ENCODE assay signal across 24 mouse cellular contexts in the genomic region with DNA sequence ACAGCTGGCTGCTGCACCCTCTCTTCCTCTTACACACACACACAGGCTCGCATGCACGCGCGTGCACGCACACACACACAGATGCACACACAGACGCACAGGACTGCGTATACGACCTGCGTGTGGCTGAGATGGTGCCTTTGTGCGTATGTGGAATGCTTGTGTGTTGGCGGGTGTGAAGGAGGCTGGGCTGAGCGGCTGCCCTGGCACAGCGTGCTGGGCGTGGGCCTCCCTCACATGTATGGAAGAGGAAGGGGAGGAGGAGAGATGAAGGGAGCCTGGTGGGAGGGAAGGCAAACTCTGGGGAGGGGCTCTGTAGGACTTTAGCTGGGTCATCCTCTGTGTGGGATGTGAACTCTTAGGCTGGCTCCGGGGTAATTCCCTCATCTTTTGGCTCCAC. TPM values are rescaled to one million over a fixed set of nuclear protein-coding genes. Genes with fewer than 3 reads are reported as not detected.
DNase-seq lines count a peak whose midpoint lies in the region; ATAC-seq and TF ChIP-seq lines count a peak whose summit lies in the region.
"Had no signal": no experiment of that assay in that cellular context is flagged by ENCODE, and none has a peak within 500 bp of the region (broad histone marks: within the 10 kb centered on the region; RNA-seq: fewer than 3 reads in every experiment).

No protein-coding gene starts in this region.

- H3K27me3 ChIP-seq in heart, embryonic 10.5 days (ENCODE audit: insufficient read depth, poor library complexity, severe bottlenecking) = peaks cover 58% of the 10 kb centered on the region
- H3K27me3 ChIP-seq in midbrain, embryonic 11.5 days (ENCODE audit: control insufficient read depth, insufficient read depth, low read length) = peaks cover 38% of the 10 kb centered on the region
- peaks cover 62% of the 10 kb centered on the region for H3K27me3 ChIP-seq in midbrain, embryonic 10.5 days (ENCODE audit: low read depth, poor library complexity, severe bottlenecking)
- H3K27me3 ChIP-seq in kidney, embryonic 16.5 days (ENCODE audit: insufficient read depth, low read length) = peaks cover 42% of the 10 kb centered on the region

- no peak for TF ChIP-seq CTCF in cortical plate, adult 2 months (IDR thresholded peaks at IDR 0.05; ENCODE audit: extremely low read depth, insufficient read depth, low read length)

- WGBS in heart, embryonic 10.5 days = 85% methylated on average over 15 of the region's 15 CpGs
- WGBS in midbrain, embryonic 11.5 days = 92% methylated on average over 15 of the region's 15 CpGs
- 91% methylated on average over 15 of the region's 15 CpGs for WGBS in midbrain, embryonic 10.5 days
- 83% methylated on average over 15 of the region's 15 CpGs for WGBS in kidney, embryonic 16.5 days

- no peak overlapping the region for H3K4me3 ChIP-seq in heart, embryonic 10.5 days
- H3K4me3 ChIP-seq in midbrain, embryonic 11.5 days (ENCODE audit: low read depth, low read length) = no peak overlapping the region
- no peak overlapping the region for H3K4me3 ChIP-seq in midbrain, embryonic 10.5 days
- H3K4me3 ChIP-seq in cortical plate, adult 2 months (ENCODE audit: insufficient read depth, low read length) = peak overlapping the region; percentile 85
- H3K4me3 ChIP-seq in kidney, embryonic 16.5 days (ENCODE audit: low read length) = no peak overlapping the region
- H3K4me3 ChIP-seq: heart, embryonic 13.5 days; limb, embryonic 12.5 days; neural tube, embryonic 12.5 days; stomach, embryonic 15.5 days had no signal

- H3K9ac ChIP-seq in midbrain, embryonic 11.5 days (ENCODE audit: low read length) = no peak overlapping the region
- H3K9ac ChIP-seq in kidney, embryonic 16.5 days (replicated peaks; ENCODE audit: low read length) = no peak overlapping the region
- H3K9ac ChIP-seq: heart, embryonic 13.5 days; limb, embryonic 12.5 days; liver, embryonic 14.5 days; neural tube, embryonic 12.5 days; stomach, embryonic 15.5 days had no signal

- intact Hi-C loops in heart, postnatal 36 days (cut with DNase I) = loop anchor here (10.0 kb wide), 1 partner anchor 321 kb away; no protein-coding TSS in a partner anchor

- H3K36me3 ChIP-seq in heart, embryonic 10.5 days = 0 out of 2 replicates have a peak, but pooled peaks cover 6% of the 10 kb centered on the region
- H3K36me3 ChIP-seq in midbrain, embryonic 11.5 days (ENCODE audit: control insufficient read depth, insufficient read depth, low read length) = no peaks in the 10 kb centered on the region
- peaks cover 25% of the 10 kb centered on the region for H3K36me3 ChIP-seq in midbrain, embryonic 10.5 days
- H3K36me3 ChIP-seq in kidney, embryonic 16.5 days (ENCODE audit: insufficient read depth, low read length) = no peaks in the 10 kb centered on the region
- H3K36me3 ChIP-seq: neural tube, embryonic 12.5 days; stomach, embryonic 15.5 days had no signal

- no peak overlapping the region for H3K4me2 ChIP-seq in midbrain, embryonic 11.5 days
- H3K4me2 ChIP-seq in kidney, embryonic 16.5 days (replicated peaks; ENCODE audit: low read depth, low read length) = no peak overlapping the region
- H3K4me2 ChIP-seq: heart, embryonic 13.5 days; limb, embryonic 12.5 days; neural tube, embryonic 12.5 days; stomach, embryonic 15.5 days had no signal

- TF ChIP-seq POLR2A in cortical plate, adult 2 months (IDR thresholded peaks at IDR 0.05; ENCODE audit: extremely low read depth, insufficient read depth, low read length) = 0 out of 2 replicates have a peak, but pooled peaks have one; percentile 19

- ATAC-seq in midbrain, embryonic 11.5 days (ENCODE audit: low FRiP score) = no peak
- ATAC-seq in kidney, embryonic 16.5 days (ENCODE audit: low FRiP score, low TSS enrichment) = no peak
- ATAC-seq: forebrain, embryonic 14.5 days; hindbrain, postnatal 0 days; lung, postnatal 0 days had no signal

- H3K4me1 ChIP-seq in heart, embryonic 10.5 days = peaks cover 59% of the 10 kb centered on the region
- peaks cover 25% of the 10 kb centered on the region for H3K4me1 ChIP-seq in midbrain, embryonic 11.5 days (ENCODE audit: control insufficient read depth, insufficient read depth, low read length)
- peaks cover 68% of the 10 kb centered on the region for H3K4me1 ChIP-seq in midbrain, embryonic 10.5 days
- H3K4me1 ChIP-seq in cortical plate, adult 2 months (ENCODE audit: control insufficient read depth, insufficient read depth, low read length) = peaks cover 9% of the 10 kb centered on the region
- H3K4me1 ChIP-seq in kidney, embryonic 16.5 days (ENCODE audit: insufficient read depth, low read length) = peaks cover 37% of the 10 kb centered on the region

- DNase-seq in heart, embryonic 10.5 days (ENCODE audit: low spot score) = peak; percentile 72
- no peak for DNase-seq in heart, postnatal 36 days
- peak; percentile 72 for DNase-seq in midbrain, embryonic 11.5 days (ENCODE audit: low spot score, missing footprints)
- DNase-seq in midbrain, embryonic 10.5 days (ENCODE audit: low spot score) = no peak
- DNase-seq in right cerebral cortex, postnatal 36 days (ENCODE audit: low spot score in 2 of 2) = peak; percentile 79 to 87
- DNase-seq: adrenal gland, adult 2 months; cerebellum, adult 8-10 months; kidney, adult 18-20 months; kidney, postnatal 14 days; thymus, postnatal 14 days had no signal

- H3K9me3 ChIP-seq in heart, embryonic 10.5 days = no peaks in the 10 kb centered on the region
- no peaks in the 10 kb centered on the region for H3K9me3 ChIP-seq in midbrain, embryonic 11.5 days (ENCODE audit: control insufficient read depth, low read length)
- H3K9me3 ChIP-seq in midbrain, embryonic 10.5 days (replicated peaks) = no peaks in the 10 kb centered on the region
- H3K9me3 ChIP-seq in kidney, embryonic 16.5 days (ENCODE audit: low read length) = no peaks in the 10 kb centered on the region
- H3K9me3 ChIP-seq: heart, embryonic 13.5 days; limb, embryonic 12.5 days; neural tube, embryonic 12.5 days; stomach, embryonic 15.5 days had no signal

- H3K27ac ChIP-seq in heart, embryonic 10.5 days = no peak overlapping the region
- no peak overlapping the region for H3K27ac ChIP-seq in midbrain, embryonic 11.5 days (ENCODE audit: low read depth, low read length)
- no peak overlapping the region for H3K27ac ChIP-seq in midbrain, embryonic 10.5 days (replicated peaks)
- H3K27ac ChIP-seq in cortical plate, adult 2 months (ENCODE audit: insufficient read depth, low read length) = peak overlapping the region; percentile 80; the same call in 1 of the 2 replicates
- no peak overlapping the region for H3K27ac ChIP-seq in kidney, embryonic 16.5 days (ENCODE audit: low read length)
- H3K27ac ChIP-seq: heart, embryonic 13.5 days; hindbrain, postnatal 0 days; limb, embryonic 12.5 days; liver, embryonic 14.5 days; neural tube, embryonic 12.5 days; stomach, embryonic 15.5 days had no signal

RNA-seq across cellular contexts. Expression of a gene that starts 1.6 kb away (rescaled TPM):
- 0.16 and 0.57 TPM in 2 replicates for polyA plus RNA-seq in heart, embryonic 10.5 days (2016; fragmentation: Nextera tagmentation; extraction: Ambion mirVana)
- total RNA-seq in heart, postnatal 36 days (2021) = not detected
- polyA plus RNA-seq in midbrain, embryonic 11.5 days (2014; fragmentation: Nextera tagmentation; extraction: Ambion mirVana) = 0.26 and 0.37 TPM in 2 replicates
- polyA plus RNA-seq in midbrain, embryonic 10.5 days (2016; fragmentation: Nextera tagmentation; extraction: Ambion mirVana) = 0.81 and 1.0 TPM in 2 replicates
- 32.9 and 45.0 TPM in 2 replicates for polyA plus RNA-seq in cortical plate, adult 2 months (2012; rRNA removed)
- 0.11 and 0.19 TPM in 2 replicates for polyA plus RNA-seq in kidney, embryonic 16.5 days (2015; fragmentation: Nextera tagmentation; extraction: Ambion mirVana)
- total RNA-seq: gastrocnemius, adult 18-20 months; hematopoietic stem cell, adult 5-6 weeks had no signal
- polyA plus RNA-seq: heart, embryonic 13.5 days had no signal

RNA-seq across cellular contexts. Expression of a gene that starts 6.7 kb away (rescaled TPM):
- polyA plus RNA-seq in heart, embryonic 10.5 days (2016; fragmentation: Nextera tagmentation; extraction: Ambion mirVana) = 1,001 and 1,694 TPM in 2 replicates
- 1 to 10 TPM; 2.4 to 3.9 TPM for total RNA-seq in heart, postnatal 36 days (2021)
- 926 and 968 TPM in 2 replicates for polyA plus RNA-seq in midbrain, embryonic 11.5 days (2014; fragmentation: Nextera tagmentation; extraction: Ambion mirVana)
- 1,290 and 1,659 TPM in 2 replicates for polyA plus RNA-seq in midbrain, embryonic 10.5 days (2016; fragmentation: Nextera tagmentation; extraction: Ambion mirVana)
- polyA plus RNA-seq in cortical plate, adult 2 months (2012; rRNA removed) = 38.2 and 38.5 TPM in 2 replicates
- polyA plus RNA-seq in kidney, embryonic 16.5 days (2015; fragmentation: Nextera tagmentation; extraction: Ambion mirVana) = 1,159 and 1,184 TPM in 2 replicates
- total RNA-seq: hematopoietic stem cell, adult 5-6 weeks had no signal

RNA-seq across cellular contexts. Expression of a gene that starts 20.1 kb away (rescaled TPM):
- polyA plus RNA-seq in heart, embryonic 10.5 days (2016; fragmentation: Nextera tagmentation; extraction: Ambion mirVana) = 1.9 and 3.0 TPM in 2 replicates
- not detected for total RNA-seq in heart, postnatal 36 days (2021)
- polyA plus RNA-seq in midbrain, embryonic 11.5 days (2014; fragmentation: Nextera tagmentation; extraction: Ambion mirVana) = 0.25 TPM in 1 of 2 replicates, not detected in the other
- polyA plus RNA-seq in midbrain, embryonic 10.5 days (2016; fragmentation: Nextera tagmentation; extraction: Ambion mirVana) = 0.12 and 0.19 TPM in 2 replicates
- polyA plus RNA-seq in cortical plate, adult 2 months (2012; rRNA removed) = not detected in 2 replicates
- polyA plus RNA-seq in kidney, embryonic 16.5 days (2015; fragmentation: Nextera tagmentation; extraction: Ambion mirVana) = 0.27 and 0.71 TPM in 2 replicates
- total RNA-seq: adrenal gland, adult 2 months; gastrocnemius, adult 18-20 months; hindbrain, postnatal 0 days; layer of hippocampus, postnatal 10 days had no signal
- polyA plus RNA-seq: adrenal gland, adult 2 months; spleen, adult 2 months had no signal

RNA-seq across cellular contexts. Expression of a gene that starts 50.2 kb away (rescaled TPM):
- 58.4 and 61.0 TPM in 2 replicates for polyA plus RNA-seq in heart, embryonic 10.5 days (2016; fragmentation: Nextera tagmentation; extraction: Ambion mirVana)
- 10 to 100 TPM; 48.4 to 51.2 TPM for total RNA-seq in heart, postnatal 36 days (2021)
- 19.2 and 23.7 TPM in 2 replicates for polyA plus RNA-seq in midbrain, embryonic 11.5 days (2014; fragmentation: Nextera tagmentation; extraction: Ambion mirVana)
- 28.3 and 35.0 TPM in 2 replicates for polyA plus RNA-seq in midbrain, embryonic 10.5 days (2016; fragmentation: Nextera tagmentation; extraction: Ambion mirVana)
- polyA plus RNA-seq in cortical plate, adult 2 months (2012; rRNA removed) = 550 and 668 TPM in 2 replicates
- 52.0 and 52.1 TPM in 2 replicates for polyA plus RNA-seq in kidney, embryonic 16.5 days (2015; fragmentation: Nextera tagmentation; extraction: Ambion mirVana)

Comparison
In these comparisons a context has a peak if more than half of its experiments do, and no peak if none do; other contexts are left out.
1. DNase-seq: peak in heart, embryonic 10.5 days (single experiment), midbrain, embryonic 11.5 days (single experiment) and right cerebral cortex, postnatal 36 days (2 of 2); none in heart, postnatal 36 days (0 of 2) and midbrain, embryonic 10.5 days (single experiment).
2. RNA of a gene that starts 1.6 kb away (polyA plus RNA-seq): 32.9 to 45.0 TPM in cortical plate, adult 2 months; 0.81 to 1.0 TPM in midbrain, embryonic 10.5 days, 0.16 to 0.57 TPM in heart, embryonic 10.5 days, 0.26 to 0.37 TPM in midbrain, embryonic 11.5 days and 0.11 to 0.19 TPM in kidney, embryonic 16.5 days; every median in the first group is over 10 times any median in the second.
3. RNA of a gene that starts 6.7 kb away (polyA plus RNA-seq): 1,001 to 1,694 TPM in heart, embryonic 10.5 days, 1,290 to 1,659 TPM in midbrain, embryonic 10.5 days, 1,159 to 1,184 TPM in kidney, embryonic 16.5 days and 926 to 968 TPM in midbrain, embryonic 11.5 days; 38.2 to 38.5 TPM in cortical plate, adult 2 months; every median in the first group is over 10 times any median in the second.